Mouse (Mus musculus) limb, embryonic 14.5 days (tissue): ENCODE data around the gene Pkp4. TPM values are rescaled to one million over a fixed set of nuclear protein-coding genes. Genes with fewer than 3 reads are reported as not detected.

Experiments
- ATAC-seq: fragments of 200-750 bp; cut with Nextera tagmentation; 2 replicates; pipeline ENCODE4 v1.8.0; 2017; ENCODE audit warnings: low read depth, moderate number of reproducible peaks, moderate TSS enrichment; ENCODE audit not compliant: low FRiP score
- DNase-seq: peaks from one replicate; pipeline ENCODE4 v3.0.0-alpha.2; 2015; ENCODE audit warnings: low spot score
- H3K27ac ChIP-seq: fragments of 300-500 bp; sonication (generic); replicated peaks from 2 replicates; pipeline ENCODE4 v1.5.1; 2014; ENCODE audit warnings: low read depth, mild to moderate bottlenecking, low read length, moderate library complexity, mixed read lengths
- H3K27me3 ChIP-seq: fragments of 300-500 bp; sonication (generic); 2 replicates; pipeline ENCODE4 v1.6.1; 2014; ENCODE audit warnings: low read length, mixed read lengths; ENCODE audit not compliant: control insufficient read depth, insufficient read depth
- H3K36me3 ChIP-seq: fragments of 300-500 bp; sonication (generic); 2 replicates; pipeline ENCODE4 v1.6.1; 2014; ENCODE audit warnings: mild to moderate bottlenecking, low read length, moderate library complexity, mixed read lengths; ENCODE audit not compliant: control insufficient read depth, insufficient read depth
- H3K4me1 ChIP-seq: fragments of 300-500 bp; sonication (generic); 2 replicates; pipeline ENCODE4 v1.6.1; 2014; ENCODE audit warnings: antibody characterized with exemption, low read length, mixed read lengths; ENCODE audit not compliant: control insufficient read depth, insufficient read depth
- H3K4me2 ChIP-seq: fragments of 300-500 bp; sonication (generic); replicated peaks from 2 replicates; pipeline ENCODE4 v1.6.1; 2014; ENCODE audit warnings: low read depth, mild to moderate bottlenecking, low read length, moderate library complexity; ENCODE audit not compliant: severe bottlenecking
- H3K4me3 ChIP-seq: fragments of 300-500 bp; sonication (generic); replicated peaks from 2 replicates; pipeline ENCODE4 v1.5.1; 2014; ENCODE audit warnings: low read length
- H3K9ac ChIP-seq: fragments of 300-500 bp; sonication (generic); 2 replicates; pipeline ENCODE4 v1.6.1; 2014; ENCODE audit warnings: mild to moderate bottlenecking, low read depth, low read length, moderate library complexity; ENCODE audit not compliant: severe bottlenecking
- H3K9me3 ChIP-seq: fragments of 300-500 bp; sonication (generic); 2 replicates; pipeline ENCODE4 v1.6.1; 2016; ENCODE audit warnings: low read length; ENCODE audit not compliant: control insufficient read depth
- POLR2A ChIP-seq: fragments of 200-500 bp; IDR thresholded peaks from 2 replicates; pipeline ENCODE4 v1.8.0; 2012; ENCODE audit warnings: inconsistent platforms, mild to moderate bottlenecking, moderate library complexity, borderline replicate concordance; ENCODE audit not compliant: insufficient read depth, insufficient read length; ENCODE audit errors: extremely low read depth
- WGBS: fragments of 180-500 bp; shearing (Covaris S2); extraction: QIAGEN DNeasy Blood & Tissue Kit; methylation state at CpG from one replicate; pipeline ENCODE4 v1.1.7; 2014; 5-methylcytosine and 5-hydroxymethylcytosine counted together
- polyA plus RNA-seq, 2 experiments: library from polyadenylated mRNA; depleted of rRNA in 1 of 2; stranded (reverse) in 1 of 2; unstranded in 1 of 2; fragments of >200 nt; fragmentation: Nextera tagmentation in 1 of 2; extraction: Ambion mirVana in 1 of 2; gene quantifications; 2 replicates each; pipeline versions ENCODE4 v1.2.1 to v1.2.3; 2012 to 2014

Gene Pkp4
- polyA plus RNA-seq, 2 experiments: 31.3 to 48.7 TPM

GRCm38 (mm10) chr2:59266428-59266827, 105.8 kb downstream of the Pkp4 start:
- Histone ChIP-seq H3K4me3 (no peak overlapping the region), H3K27me3 (no peaks in the 10 kb centered on the region), H3K9me3 (no peaks in the 10 kb centered on the region), H3K4me1 (no peaks in the 10 kb centered on the region), H3K9ac (no peak overlapping the region), H3K4me2 (no peak overlapping the region), H3K27ac (no peak overlapping the region), H3K36me3 (no peaks in the 10 kb centered on the region)
- ATAC-seq (no peak), DNase-seq (no peak)
- WGBS: 64% methylated on average over 14 of the region's 14 CpGs
- no peak for TF ChIP-seq POLR2A

- Histone ChIP-seq H3K4me3 (no peak overlapping the region), H3K36me3 (no peaks in the 10 kb centered on the region), H3K9me3 (no peaks in the 10 kb centered on the region), H3K27me3 (no peaks in the 10 kb centered on the region), H3K4me1 (no peaks in the 10 kb centered on the region), H3K9ac (no peak overlapping the region), H3K27ac (no peak overlapping the region), H3K4me2 (no peak overlapping the region)
- DNase-seq (no peak), ATAC-seq (no peak)
- WGBS: 90% methylated on average over 8 of the region's 8 CpGs
- no peak for TF ChIP-seq POLR2A
Observed at GRCm38 (mm10) chr2:59271835-59272234, 111.2 kb downstream of the Pkp4 start.

GRCm38 (mm10) chr2:59272713-59273112, 112.1 kb downstream of the Pkp4 start:
- Histone ChIP-seq H3K9ac (no peak overlapping the region), H3K36me3 (no peaks in the 10 kb centered on the region), H3K4me2 (no peak overlapping the region), H3K9me3 (no peaks in the 10 kb centered on the region), H3K4me1 (no peaks in the 10 kb centered on the region), H3K27me3 (no peaks in the 10 kb centered on the region), H3K27ac (no peak overlapping the region), H3K4me3 (no peak overlapping the region)
- ATAC-seq (no peak), DNase-seq (no peak)
- TF ChIP-seq POLR2A: no peak
- WGBS: 49% methylated on average over 6 of the region's 6 CpGs

GRCm38 (mm10) chr2:59280914-59281562, 120.4 kb downstream of the Pkp4 start:
- no peak overlapping the region for H3K4me3 ChIP-seq
- ATAC-seq (no peak), DNase-seq (no peak)
- H3K27me3 ChIP-seq: no peaks in the 10 kb centered on the region
- H3K4me1 ChIP-seq: no peaks in the 10 kb centered on the region
- no peak for TF ChIP-seq POLR2A
- H3K36me3 ChIP-seq: no peaks in the 10 kb centered on the region
- H3K9me3 ChIP-seq: no peaks in the 10 kb centered on the region
- no peak overlapping the region for H3K4me2 ChIP-seq
- no peak overlapping the region for H3K9ac ChIP-seq
- WGBS: 82% methylated on average over 7 of the region's 7 CpGs
- H3K27ac ChIP-seq: no peak overlapping the region

- Histone ChIP-seq H3K27ac (no peak overlapping the region), H3K27me3 (no peaks in the 10 kb centered on the region), H3K9me3 (no peaks in the 10 kb centered on the region), H3K4me2 (no peak overlapping the region), H3K4me3 (no peak overlapping the region), H3K4me1 (peaks cover 4% of the 10 kb centered on the region; the same call in 1 of the 2 replicates), H3K9ac (no peak overlapping the region), H3K36me3 (no peaks in the 10 kb centered on the region)
- ATAC-seq: no peak
- no peak for DNase-seq
- 88% methylated on average over 6 of the region's 6 CpGs for WGBS
- no peak for TF ChIP-seq POLR2A
Observed at GRCm38 (mm10) chr2:59282966-59283365, 122.3 kb downstream of the Pkp4 start.

GRCm38 (mm10) chr2:59284216-59284615, 123.6 kb downstream of the Pkp4 start:
- H3K36me3 ChIP-seq: no peaks in the 10 kb centered on the region
- H3K4me1 ChIP-seq: peaks cover 4% of the 10 kb centered on the region; the same call in 1 of the 2 replicates
- H3K4me2 ChIP-seq: no peak overlapping the region
- H3K9me3 ChIP-seq: no peaks in the 10 kb centered on the region
- H3K27me3 ChIP-seq: no peaks in the 10 kb centered on the region
- TF ChIP-seq POLR2A: no peak
- ATAC-seq (no peak), DNase-seq (no peak)
- no peak overlapping the region for H3K27ac ChIP-seq
- no peak overlapping the region for H3K4me3 ChIP-seq
- H3K9ac ChIP-seq: no peak overlapping the region
- WGBS: 93% methylated on average over 5 of the region's 5 CpGs
